Mouse (Mus musculus) c-Kit-positive CD71-positive TER-119-positive erythroid progenitor cells, embryonic 14.5 days (primary cell): Measurements from ENCODE around the gene Olfr786.

Experiments used
- DNase-seq: peaks from one replicate; pipeline ENCODE4 v3.0.0-alpha.2; 2013; ENCODE audit warnings: low spot score

Olfr786 gene

GRCm38 (mm10) chr10:129427006-129427405 is at the start of gene Olfr786:
Gene Olfr786 (plus strand): TSS chr10:129427306.
- DNase-seq = no peak

- no peak for DNase-seq
Measured at GRCm38 (mm10) chr10:129383783-129384182, 43.3 kb upstream of the Olfr786 start, which contains the start of gene Olfr784. Gene Olfr784 (plus strand): TSS chr10:129384083.

GRCm38 (mm10) chr10:129400892-129401291 is 26.2 kb upstream of the Olfr786 start:
- DNase-seq = no peak

- no peak for DNase-seq
Measured at GRCm38 (mm10) chr10:129405126-129405525, 22.0 kb upstream of the Olfr786 start, which contains the start of gene Olfr785. Gene Olfr785 (plus strand): TSS chr10:129405426.

- DNase-seq = no peak
Measured at GRCm38 (mm10) chr10:129461562-129461961, 34.5 kb downstream of the Olfr786 start, which contains the start of gene Olfr787. Gene Olfr787 (plus strand): TSS chr10:129461862.

- no peak for DNase-seq
Measured at GRCm38 (mm10) chr10:129470698-129471097, 43.6 kb downstream of the Olfr786 start, which contains the start of gene Olfr788. Gene Olfr788 (plus strand): TSS chr10:129470998.

GRCm38 (mm10) chr10:129473256-129473655 is 46.1 kb downstream of the Olfr786 start:
- no peak for DNase-seq

- no peak for DNase-seq
Measured at GRCm38 (mm10) chr10:129473723-129474122, 46.6 kb downstream of the Olfr786 start.

GRCm38 (mm10) chr10:129484452-129484851 is 57.3 kb downstream of the Olfr786 start, which contains the start of gene Olfr789:
Gene Olfr789 (plus strand): TSS chr10:129484752.
- DNase-seq = no peak
